Mouse (Mus musculus): ENCODE measurements around the gene Ninj2.

DNA sequence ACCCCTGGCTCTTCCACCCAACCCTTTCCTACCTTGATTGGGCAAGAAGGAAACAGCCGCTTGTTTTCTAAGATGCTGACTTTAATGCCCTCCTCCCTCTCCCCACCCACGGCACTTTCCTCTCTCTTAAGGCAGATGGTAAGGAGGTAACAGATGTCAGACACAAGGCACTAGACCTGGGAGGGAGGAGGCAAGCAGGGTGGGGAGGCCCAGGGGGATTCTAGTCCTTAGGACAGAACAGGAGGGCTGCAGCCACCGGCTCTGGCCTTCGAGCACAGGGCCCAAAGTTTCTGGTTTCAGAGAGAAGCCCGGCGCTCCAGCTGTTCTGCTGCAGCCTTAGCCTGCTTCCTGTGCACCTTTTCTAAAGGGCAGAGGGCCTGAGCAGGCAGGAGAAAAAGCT lies 108.8 kb downstream of the Ninj2 start:
- TF ChIP-seq CTCF (IDR thresholded peaks at IDR 0.05; ENCODE audit: control insufficient read depth, insufficient read depth, insufficient read length) (no peak), CEBPB (IDR thresholded peaks at IDR 0.05; ENCODE audit: low read depth) (no peak)
